Mouse (Mus musculus) thymus, postnatal 25 days (tissue): ENCODE measurements around the gene Pbx3.

Source experiments
- DNase-seq: peaks from one replicate; pipeline ENCODE4 v3.0.0; 2022

The Pbx3 gene

DNA sequence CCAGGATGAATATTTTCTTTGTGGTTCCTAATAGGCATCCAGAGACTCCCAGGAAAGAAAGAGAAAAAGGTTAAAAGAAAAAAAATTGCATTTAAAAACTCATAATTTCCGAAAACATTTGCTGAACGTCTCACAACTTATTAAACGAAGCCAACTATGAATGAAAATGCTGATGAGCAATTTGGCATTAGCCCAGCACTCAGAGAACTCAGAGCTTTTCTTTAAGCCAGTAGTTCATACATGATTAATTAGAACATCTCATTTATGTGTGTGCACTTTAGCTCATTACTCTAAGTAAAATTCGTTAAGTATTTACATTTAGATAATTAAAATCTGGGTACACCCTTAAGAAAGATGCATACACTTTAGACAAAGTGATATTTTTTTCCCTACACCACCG is 155.3 kb downstream of the Pbx3 start:
- DNase-seq = no peak

DNA sequence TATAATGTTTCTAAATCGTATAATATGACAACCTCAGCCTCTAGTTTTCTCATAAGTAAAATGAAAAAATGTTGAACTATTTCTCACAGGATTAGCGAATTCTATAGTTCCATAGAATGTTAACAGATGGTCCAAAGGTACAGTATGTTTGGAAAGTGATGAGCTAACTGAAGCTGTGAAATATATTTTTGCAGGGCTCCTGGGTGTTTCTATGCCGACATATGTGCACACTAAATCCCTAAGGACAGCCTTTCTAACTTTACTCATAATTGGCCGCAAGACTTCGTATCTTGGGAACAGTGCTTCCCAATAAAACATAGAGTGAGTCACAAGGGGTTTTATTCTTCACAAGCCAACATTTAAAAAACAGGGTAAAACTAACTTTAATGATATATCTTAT is 157.4 kb downstream of the Pbx3 start:
- no peak for DNase-seq

DNA sequence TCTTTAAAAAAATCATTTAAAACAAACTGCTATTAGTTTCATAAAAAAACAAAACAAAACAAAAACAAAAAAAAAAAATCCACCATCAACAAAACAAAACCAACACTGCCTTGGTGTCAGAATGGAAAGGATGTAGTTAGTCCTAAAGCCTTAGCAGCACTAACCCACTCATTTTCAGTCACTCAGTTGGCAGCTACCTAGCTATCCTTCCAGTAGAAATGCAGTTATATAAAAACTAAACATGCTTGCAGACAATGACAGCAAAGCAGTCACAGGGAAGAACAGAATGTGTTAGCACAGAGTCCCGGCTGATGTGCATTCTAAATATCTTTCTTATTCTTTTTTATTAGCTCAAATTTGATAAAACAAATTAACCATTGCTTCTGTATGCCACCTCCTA is 160.5 kb downstream of the Pbx3 start:
- DNase-seq = no peak

DNA sequence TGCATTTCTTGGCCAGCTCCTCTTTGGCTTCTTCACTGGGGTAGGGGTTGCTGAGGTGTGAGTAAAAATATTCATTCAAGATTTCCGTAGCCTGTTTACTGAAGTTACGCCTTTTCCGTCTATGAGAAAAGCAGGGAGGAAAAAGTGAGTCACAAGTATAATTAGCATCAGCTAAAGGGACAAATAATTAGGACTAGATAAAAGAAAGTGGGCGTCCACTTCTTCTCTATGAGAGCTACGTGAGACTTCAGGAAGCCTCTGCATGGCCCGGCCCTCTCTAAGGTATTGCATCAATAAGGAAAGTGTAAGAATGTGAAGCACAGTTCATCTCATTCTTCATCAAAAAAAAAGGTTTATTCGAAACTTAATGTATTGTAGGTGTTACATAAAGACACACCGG is 168.1 kb downstream of the Pbx3 start:
- DNase-seq = no peak

DNA sequence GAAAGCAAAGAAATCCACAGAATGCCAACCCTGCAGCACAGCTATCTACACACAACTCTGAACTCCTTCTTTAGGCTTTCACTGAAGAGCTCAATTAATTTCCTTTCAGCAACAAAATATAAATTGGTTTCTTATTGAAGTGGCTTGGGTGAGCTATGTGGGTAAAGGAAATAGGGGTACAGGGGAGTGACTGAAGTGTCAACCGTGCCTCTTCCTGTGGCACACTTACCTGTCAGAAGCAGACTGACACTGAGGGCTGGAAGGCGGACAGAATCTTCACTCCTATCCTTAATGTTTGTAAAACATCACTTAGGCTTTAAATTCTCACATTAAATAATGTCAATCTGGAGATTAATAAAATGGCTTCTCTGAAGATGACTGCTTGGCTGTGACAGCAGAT is 168.6 kb downstream of the Pbx3 start:
- no peak for DNase-seq

DNA sequence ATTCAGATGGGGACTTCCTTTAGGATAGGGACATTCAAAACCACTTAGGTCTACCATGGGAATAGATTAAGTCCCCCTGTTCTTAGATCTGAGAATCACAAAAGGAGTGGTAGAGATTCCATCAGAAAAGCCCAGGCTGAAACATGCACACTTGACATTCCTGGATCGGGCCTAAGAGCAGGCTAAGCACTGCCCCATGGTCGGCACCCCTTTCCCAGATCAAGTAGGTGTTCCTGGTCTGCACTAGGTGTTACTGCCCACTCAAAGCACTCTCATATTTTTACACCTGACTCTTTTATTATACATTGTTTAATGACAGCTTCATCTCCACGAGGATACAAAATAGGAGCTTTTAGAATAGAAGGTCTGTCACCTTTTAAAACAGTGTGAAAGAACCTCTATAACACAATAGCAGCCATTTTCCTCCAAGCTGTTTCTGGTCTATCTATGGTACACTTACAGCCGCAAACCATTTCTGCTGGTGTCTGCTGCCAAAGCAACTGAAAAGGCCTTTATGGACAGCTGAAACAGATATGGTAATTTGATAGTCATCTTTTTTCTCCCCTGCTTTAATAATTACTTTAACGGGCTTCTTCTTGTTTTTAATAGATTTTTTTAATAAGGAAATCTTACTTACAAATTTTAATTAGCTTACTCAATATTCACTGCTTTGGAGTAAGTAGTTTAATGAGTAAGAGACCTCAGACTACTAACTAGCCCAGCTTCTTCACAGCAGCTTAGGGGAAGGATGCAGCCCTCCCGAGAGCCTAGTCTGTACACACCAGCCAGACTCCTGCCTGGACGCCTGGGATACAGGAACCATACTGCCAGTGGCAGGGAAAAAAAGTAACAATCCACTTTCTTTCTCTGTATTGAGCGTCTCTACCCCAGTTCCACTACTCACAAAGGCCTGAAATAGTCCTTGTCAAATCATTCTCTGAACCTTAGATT is 178.8 kb downstream of the Pbx3 start:
- DNase-seq = no peak

DNA sequence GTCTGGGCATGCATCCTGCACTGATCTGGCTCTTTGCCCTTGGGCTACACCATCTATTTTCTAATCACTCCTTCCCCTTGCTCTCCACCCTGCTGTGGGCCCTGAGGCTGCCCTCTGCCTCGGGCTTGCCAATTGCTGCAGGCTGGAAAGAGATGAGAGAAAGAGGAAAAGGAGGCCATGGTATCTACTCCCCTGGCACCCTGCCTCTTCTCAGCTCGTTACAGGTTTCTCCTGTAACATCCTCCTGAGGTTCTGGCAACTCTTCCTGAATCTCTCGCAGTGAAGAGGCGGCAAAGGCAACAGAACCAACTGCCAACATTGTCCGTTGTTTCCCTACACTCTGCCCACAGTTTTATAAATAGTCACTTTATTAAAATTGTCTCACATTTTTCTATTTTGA is 179.7 kb downstream of the Pbx3 start:
- no peak for DNase-seq

DNA sequence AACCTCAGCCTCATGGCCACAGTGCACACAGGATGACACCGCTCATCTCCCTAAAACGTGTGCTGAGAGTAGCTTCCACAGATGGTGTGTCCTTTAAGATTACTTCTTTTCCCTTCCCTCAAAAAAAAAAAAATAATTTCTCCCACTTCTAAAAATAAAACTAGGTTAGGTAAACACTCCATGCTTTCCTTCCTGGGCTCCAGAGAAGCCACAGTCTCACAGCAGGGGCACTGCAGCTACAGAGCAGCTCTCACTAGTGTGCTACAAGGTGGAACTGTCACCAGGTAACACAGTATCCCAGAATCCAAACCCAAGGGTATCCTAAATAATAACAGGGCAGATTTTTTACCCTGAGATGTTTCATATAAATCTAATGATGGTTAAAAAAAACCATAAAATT is 185.6 kb downstream of the Pbx3 start:
- DNase-seq = no peak

DNA sequence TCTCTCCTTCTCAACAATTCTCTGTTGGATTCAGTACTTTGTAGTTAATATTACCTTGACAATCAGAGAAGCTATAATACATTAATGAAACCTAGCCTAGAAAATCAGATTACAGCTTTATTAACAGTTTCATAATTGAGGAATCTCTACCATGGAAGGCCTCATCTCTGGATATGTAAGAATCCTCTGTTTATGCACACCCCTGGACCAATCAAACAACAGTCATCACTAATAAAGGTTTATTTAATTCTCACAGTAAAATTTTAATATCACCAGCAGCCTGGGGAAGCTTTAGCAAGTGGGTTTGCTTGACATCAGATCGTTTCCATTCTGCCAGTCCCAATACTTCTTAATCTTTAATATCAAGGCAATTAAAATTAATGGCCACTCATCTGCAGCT is 191.3 kb downstream of the Pbx3 start:
- no peak for DNase-seq

DNA sequence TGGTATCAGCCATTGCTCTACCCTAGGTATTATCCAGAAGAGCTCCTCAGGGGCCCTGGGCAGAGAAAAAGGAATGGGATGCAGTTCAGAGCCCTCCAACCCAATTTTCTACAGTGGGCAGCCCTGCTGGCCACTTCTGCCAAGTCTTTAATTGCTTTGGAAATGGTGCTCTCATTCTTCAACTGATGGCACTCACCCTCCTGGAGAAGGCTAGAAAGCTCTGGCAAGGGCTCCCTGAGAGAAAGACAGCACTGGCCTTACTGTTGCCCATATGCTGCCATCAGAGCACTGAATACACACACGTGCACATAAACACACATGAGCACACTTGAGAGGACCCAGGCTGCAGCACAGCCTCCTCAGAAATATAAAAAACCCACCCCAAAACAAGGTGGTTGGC is 193.6 kb downstream of the Pbx3 start:
- no peak for DNase-seq

DNA sequence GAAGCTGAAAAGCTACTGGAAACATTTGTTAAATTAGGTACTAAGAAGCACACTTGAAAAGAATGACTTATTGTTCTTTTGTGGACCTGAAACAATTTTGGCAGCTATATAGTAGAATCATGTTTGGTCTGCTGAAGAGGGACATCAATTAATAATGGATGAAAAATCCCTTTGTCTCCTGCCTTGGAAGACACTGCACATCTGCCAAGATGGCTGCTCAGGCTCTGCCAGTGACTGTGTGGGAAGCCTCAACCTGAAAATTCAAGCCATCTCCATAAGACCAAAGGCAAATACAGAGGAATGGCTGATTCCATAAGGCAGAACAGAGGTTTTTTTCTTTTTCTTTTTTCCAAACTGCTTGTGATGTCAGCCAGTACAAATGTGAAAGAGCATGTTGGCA is 194.3 kb downstream of the Pbx3 start:
- DNase-seq = no peak

DNA sequence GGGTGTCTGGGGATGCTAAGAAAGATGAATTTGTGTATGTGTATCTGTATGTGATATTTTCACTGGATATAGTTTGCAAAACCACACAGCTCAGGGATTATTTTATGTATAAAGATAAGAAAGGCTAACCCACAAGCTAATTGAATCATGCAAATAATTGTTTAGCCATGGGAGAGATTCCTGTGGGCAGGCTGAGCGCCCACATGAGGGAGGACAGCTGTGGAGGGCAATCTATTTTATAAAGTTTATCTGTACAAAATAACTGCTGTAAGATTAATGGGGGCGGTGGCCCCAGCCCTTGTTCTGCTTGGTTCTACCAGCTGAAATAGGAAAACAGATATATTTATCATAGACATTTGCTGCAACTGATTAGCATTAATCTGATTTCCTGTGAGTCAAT is 202.5 kb downstream of the Pbx3 start:
- DNase-seq = no peak

DNA sequence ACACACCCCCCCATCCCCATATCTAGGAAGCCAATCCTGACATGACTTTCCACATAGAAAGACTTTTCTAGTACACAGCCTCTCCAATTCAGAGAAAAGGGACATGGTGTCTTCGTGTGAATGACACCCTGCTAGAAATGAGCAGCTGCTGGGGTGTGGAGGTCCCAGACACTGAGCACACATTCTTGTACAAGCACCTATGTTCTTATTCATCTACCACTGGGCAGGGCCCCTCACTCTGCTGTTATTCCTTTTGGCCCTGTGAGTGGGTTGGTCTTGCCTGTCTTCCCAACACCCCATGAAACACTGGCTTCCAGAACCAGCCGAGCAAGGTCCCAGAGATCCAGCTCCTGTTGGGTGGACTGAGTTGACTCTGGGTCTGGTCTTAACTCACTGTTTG is 203.3 kb downstream of the Pbx3 start:
- DNase-seq = no peak

DNA sequence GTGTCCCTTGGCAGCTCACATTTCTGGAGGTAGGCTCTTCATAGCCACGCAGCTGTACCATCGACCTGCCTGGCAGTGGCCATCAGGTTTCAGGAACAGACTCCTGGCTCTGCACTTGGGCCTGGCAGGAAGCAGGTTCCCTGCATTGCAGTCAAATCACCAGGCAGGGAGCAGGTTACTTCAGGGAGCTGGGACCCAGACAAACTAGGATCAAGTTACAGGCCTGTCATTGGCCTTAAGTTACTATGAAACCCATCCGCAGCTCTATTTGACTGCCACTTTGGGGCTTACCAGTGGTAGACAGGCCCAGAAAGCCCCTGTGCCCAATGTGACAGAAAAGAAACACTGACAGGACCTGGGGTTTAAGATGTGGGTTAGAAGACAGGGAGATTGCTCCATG is 204.8 kb downstream of the Pbx3 start:
- DNase-seq = no peak

DNA sequence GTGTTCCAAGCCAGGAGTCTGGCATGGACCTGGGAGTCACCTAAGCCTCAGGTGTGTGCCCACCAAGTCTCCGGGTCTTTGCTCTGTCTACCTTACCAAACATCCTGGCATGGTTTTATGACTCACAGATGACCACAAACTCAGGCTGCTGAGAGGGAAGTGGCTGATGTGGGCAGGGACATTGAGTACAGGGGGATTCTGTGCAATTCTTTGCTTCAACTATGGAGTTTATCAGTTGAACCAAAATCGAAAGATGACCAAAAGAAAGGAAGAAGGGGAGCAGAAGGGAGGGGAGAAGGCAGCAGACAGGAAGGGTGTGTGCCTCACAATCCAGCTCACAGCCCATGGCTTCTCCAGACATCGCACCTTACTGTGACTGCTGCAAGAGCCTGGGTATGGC is 210.5 kb downstream of the Pbx3 start:
- no peak for DNase-seq

DNA sequence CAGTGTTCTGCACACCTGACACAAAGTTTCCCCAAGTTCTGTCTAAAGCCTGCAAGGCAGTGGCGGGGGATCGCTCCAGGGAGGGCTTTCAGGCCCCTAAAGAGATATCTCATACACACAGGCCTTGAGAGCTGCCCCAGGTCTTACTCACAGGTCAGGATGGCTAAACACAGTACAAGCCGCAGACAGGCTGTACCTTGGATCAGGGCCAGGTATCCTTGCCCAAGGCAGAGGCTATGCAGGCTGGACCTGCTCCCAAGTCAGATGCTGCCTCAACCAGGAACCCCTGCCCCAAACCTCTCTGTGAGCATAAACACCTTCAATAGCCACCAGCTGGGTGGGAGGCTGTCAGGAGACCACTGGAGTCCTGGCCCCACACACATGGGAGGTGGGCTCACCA is 215.2 kb downstream of the Pbx3 start:
- no peak for DNase-seq

DNA sequence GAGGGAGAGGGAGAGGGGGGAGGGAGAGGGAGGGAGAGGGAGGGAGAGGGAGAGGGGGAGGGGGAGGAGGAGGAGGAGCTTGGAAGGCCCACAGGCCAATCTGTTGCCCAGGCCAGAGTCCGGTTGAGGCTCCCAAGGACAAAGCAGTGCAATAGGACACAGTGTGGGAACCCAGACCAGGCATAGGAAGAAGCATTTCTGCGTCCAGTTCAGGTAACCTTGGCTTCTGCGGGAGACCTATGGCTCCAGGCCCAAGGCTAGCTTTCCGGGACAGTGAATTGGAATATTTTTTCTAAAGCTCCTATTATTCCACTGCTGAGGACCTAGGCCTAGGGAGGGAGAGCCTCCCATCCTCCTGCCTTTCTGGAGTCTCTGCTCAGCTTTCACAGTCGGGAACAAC is 218.1 kb downstream of the Pbx3 start:
- no peak for DNase-seq

DNA sequence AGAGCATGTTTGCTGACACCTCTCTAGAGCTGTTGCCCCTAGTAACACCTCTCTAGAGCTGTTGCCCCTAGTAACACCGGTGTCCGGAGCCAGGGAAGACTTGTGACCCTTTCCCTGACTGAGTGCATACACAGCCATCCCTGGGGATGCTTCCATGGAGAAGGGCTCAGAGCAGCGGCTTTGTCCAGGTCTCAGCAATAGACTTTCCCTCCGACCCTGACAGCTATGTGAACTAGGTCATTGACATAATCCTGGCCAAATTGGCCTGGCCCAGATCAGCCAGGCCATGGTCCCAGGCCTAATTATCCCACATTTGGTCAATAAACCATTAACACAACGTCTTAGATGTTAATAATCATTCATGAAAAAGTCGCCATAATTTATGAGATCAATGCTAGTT is 219.6 kb downstream of the Pbx3 start:
- DNase-seq = no peak

DNA sequence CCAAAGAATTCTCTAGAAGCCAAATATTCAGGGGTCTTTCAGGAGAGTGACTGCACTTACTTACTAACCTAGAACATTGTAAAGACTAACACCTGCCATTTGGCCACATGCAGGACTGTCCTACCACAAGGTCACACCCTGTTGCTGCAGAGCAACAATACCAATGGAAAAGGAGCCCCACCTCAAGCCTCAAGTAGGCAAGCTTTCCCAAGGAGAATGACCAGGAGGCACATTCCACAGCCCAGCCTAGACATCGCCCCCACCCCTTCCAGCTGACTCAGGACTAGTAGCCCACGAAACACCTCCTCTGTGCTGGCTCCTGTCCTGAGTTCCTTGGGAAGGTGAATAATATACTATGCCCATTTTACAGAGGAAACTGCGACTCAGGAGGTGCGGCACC is 222.4 kb downstream of the Pbx3 start:
- no peak for DNase-seq

DNA sequence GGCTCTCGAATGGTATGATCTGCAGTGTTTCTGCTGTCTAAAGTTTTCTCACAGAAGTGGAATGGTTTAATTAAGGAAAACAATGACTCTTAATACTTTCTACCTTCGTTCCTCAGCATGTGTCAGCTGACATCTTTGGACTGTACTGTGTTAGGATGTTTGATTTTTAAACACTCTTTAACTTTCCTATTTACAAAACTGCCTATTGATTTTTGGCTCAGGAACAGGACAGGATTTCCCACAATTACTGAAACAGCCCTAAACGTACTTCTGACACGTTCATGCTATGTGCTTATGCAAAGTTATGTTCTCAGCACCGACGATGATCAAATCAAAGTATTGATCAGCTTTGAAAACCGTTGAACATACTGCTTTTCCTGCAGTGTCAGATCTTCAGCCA is 224.7 kb downstream of the Pbx3 start:
- no peak for DNase-seq

DNA sequence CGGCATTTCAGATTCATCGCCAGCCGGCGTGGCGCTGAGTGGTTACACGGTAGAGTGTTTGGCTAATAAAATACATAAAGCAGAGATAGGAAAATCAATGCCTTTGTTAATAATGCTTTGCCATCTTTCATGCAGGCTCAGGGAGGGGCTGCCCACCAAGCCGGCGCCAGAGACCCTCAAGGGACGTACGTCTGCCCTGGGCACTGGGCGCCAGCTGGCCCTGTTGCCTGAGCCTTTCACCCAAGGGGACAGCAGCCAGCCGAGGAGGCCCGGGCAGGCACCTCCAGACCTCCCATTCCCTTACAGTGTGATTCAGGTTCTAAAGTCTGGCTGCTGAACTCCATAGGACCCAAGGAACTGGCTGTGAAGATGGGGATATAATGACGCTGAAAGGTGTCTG is 225.5 kb downstream of the Pbx3 start:
- no peak for DNase-seq

DNA sequence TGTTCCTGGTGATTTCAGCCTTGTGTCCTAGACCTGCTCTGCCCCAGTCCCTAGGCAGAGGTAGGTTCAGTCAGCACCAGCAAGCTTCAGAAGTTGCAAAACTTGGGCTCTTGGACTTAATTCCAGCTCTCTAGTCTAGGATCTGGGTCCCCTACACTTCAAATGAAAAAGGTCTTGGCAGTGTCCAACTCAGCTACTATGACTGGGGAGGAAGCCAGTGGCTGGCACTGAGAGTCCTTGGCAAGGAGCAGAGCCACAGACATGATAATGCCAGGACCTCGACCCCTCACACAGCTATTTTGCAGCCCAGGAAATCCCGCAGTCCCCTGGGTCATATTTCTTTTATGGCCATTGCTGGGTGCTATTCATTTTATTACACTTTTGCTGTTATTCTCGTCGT is 225.9 kb downstream of the Pbx3 start:
- DNase-seq = no peak

DNA sequence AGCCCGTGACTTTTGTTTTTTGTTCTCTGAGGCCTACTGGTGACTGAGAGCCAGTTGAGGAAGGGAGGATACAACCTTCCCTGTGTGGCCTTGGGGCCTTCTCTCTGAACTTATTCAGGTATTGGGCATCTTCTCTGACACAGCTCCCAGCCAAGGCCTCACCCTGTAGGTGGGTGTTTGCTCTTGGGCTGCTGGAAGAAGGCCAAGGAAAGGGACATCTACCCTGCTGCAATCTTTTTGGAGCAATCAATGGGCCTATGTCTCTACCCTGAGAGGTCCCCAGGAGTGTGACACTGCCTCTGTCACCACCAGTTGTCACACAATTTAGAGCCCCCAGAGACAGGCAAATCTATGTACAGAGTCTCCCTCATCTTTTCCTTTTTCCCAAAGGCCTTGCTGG is 226.5 kb downstream of the Pbx3 start:
- no peak for DNase-seq

DNA sequence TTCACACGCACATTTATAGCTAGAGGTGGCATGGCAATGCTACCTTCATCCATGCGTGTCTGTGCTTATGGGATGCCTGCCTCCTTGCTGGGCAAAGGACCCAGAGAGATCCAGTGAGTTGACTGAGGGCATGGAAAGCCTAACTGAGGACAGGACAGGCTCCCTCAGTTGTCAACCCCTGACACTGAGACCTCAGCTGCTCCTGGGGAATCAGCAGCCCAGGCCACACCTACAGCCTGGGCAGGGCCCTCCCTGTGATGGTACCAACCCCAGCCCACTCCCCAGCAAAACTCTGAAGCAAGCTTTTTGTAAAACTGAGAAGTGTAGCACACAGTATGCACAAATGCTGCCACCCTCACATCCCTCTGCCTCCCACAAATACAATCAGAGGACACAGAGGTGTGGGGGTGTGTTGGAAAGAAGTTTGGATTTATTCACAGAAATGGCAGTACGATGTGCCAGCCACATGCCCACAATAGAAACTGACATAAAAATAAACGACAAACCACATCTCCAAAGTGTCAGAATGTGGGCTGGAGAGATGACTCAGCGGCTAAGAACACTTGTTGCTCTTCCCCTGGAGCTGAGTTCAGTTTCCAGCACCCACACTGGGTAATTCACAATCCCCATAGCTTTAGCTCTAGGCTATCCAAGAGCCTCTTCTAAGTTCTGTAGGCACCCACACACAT is 233.3 kb downstream of the Pbx3 start:
- no peak for DNase-seq

DNA sequence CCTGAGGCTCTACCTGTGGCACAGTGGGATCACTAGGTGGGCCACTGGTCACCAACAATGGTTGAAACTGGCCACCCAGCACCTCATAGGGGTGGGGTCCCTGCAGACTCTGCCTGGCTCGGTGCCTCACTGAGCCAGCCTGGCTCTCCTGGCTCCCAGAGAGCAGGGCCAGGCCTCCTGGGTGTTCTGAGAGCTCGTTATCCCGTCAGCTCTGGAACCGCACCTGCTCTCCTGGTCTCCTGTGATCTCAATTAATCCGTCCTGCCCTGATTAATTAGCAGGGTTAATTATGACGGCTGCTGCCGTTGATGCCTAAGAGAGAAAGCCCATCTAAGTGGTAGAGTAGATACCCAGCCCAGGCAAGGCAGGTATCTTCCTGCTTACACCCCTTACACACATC is 237.6 kb downstream of the Pbx3 start:
- no peak for DNase-seq
